Mouse (Mus musculus) liver, postnatal 0 days (tissue): ENCODE results near the gene Sag.

Experiments
- CTCF ChIP-seq: sonication (generic); IDR thresholded peaks from 2 replicates; pipeline ENCODE4 v1.5.1; 2016; ENCODE audit warnings: antibody characterized with exemption, low read depth
- EP300 ChIP-seq: IDR thresholded peaks from 2 replicates; pipeline ENCODE4 v1.6.1; 2016; ENCODE audit warnings: antibody characterized with exemption, low read depth, mild to moderate bottlenecking

DNA sequence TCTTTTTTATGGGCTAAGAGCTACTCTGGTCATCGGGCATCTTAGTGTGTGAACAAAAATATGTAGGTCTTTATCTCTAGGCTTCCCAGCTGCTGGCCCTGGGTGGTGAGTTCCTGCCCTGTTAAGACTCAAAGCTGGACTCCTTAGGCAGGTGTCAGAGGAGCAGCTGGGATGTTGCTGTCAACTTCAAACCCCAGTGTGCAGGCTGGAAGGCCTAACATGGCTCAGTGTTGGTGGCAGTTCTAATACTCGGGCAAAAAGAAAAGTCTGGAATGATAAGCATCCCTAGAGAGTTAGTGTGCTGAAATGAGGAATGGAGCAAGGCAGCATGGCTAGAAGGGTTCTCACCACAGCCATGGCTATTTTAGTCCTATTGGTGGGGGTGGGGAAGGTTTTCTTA is 77.4 kb downstream of the Sag start:
- TF ChIP-seq CTCF (no peak), EP300 (no peak)
